Mouse (Mus musculus) adrenal gland, postnatal 14 days (tissue): ENCODE results near the gene Arhgef28. TPM values are rescaled to one million over a fixed set of nuclear protein-coding genes. Genes with fewer than 3 reads are reported as not detected.
A peak's percentile ranks its signal among the peaks of the same experiment; 100 is the strongest.
"Not testable (repeated sequence)": the region's sequence is repeated elsewhere in the genome, so short reads cannot be mapped to it uniquely, and the experiment has no call there.

ENCODE experiments used
- DNase-seq: peaks from one replicate; pipeline ENCODE4 v3.0.0; 2021; ENCODE audit warnings: mixed read lengths
- total RNA-seq: library from RNA; stranded (reverse); gene quantifications from 2 replicates; pipeline ENCODE4 v1.2.3, GENCODE M21; 2021

Arhgef28 gene
- total RNA-seq, 1 experiment from 2014 or later: 19.5 TPM

DNA sequence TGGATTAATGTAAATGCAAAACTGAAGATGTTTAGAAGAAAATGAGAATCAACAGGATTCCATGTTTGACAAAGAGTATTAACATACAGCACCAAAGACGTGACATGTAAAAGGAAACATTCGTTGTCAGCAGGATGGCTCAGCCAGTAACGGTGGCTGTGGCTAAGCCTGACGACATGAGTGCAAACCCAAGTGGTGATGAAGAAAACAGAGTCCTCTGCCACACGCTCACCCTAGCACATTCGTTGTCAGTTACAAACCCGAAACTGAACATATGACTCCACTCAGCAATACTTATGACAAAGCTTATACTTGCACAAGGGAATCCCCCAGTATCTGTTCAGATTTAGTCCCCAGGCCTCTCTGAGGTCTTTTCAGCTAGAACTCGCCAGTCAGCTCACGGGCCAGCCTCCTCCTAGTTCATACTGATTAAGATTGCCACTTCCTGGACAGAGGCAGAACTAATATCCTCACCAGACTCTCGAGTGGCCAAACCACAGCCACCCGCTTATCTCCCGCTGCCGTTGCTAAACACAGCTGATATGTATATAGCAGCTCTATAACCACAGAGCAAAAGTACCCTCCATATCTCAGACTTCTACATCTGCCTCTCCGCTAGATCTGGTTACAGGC, 82.0 kb downstream of the Arhgef28 start:
- no peak for DNase-seq

DNA sequence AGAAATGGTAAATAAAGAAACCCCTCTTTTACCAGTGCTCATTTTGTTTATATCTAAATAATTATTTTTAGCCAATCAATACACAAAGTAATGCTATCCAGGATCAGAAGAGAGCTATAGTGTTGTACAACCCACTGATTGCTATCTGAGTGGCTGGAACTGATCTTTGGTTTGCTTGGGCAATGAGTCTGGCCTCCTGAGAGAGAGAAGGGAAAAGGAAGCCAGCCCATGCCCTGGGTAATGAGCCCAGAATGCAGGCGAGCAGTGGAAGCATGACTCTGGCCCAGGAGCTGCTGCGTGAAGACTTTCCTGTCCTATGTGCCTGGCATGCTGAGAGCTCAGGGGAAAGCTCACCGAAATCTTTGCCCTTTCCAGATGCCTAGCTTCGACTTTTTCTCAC, 83.5 kb downstream of the Arhgef28 start:
- peak; percentile 43 for DNase-seq

DNA sequence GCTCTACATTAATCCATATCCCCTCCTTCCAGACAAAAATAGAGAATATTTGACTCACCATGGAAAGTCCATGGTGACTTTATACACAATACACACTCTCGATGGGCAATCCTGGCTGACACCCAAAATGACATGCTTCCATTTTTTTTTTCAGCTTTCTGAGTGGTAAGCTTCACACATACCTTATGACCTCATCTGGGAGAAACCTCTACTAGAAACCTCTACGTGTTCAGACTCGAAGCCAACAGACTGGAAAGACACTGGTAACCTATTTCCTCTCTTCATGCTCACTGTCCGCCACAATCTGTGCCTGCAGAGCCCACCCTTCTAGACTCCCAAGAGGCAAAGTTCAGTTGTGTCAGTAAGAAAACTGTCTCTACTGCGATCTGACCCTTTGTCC, 84.2 kb downstream of the Arhgef28 start:
- no peak for DNase-seq

DNA sequence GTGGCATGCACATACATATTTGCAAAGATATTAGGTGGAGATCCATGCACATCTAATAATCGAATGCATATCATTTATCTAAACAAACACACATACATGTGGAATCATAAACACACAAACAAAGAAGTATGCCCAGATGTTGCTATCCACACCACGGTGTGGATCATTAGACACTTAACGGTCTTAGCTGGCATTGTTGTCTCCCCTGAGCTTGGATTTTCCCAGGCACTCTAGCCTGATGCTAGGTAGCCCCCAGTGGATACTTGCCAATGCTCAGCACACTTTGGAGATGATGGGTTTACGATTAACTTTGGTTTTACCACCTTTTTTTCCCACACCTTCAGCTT, 85.1 kb downstream of the Arhgef28 start:
- DNase-seq: no peak

DNA sequence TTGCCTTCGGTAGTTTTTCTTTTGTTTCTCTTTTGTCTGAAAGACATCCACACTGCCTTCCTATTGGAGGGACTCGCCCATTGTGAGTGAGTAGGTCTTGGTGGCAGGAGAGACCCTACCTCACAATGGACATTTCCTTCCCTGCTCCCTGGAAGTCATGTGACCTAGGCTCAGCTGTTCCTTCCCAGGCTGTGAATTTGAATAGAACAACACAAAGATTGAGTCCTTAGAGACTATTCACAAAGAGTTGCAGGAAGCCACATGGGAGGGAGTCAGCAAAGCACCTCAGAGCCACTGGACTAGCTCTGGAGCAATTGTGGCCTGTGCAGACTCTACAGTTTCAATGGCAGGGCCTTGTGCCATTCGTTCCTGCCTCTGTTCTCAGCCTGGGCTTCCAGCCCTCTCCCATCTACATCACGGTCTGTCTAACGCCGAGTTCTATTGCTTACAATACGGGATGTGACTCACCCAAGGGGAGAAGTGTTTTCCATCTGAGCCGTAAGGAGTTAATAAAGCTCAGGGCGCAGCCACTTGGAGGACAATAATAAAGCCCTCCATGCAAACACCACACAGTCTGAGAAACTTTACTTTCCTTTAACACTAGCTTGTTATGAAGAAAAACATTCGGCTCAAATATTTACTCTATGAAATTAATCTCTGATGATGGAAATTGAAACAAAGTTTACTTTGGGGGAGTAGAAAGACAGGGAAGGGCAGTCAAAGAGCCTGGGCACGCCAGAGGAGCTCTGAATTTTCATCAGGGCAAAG, 85.7 kb downstream of the Arhgef28 start:
- DNase-seq: no peak

DNA sequence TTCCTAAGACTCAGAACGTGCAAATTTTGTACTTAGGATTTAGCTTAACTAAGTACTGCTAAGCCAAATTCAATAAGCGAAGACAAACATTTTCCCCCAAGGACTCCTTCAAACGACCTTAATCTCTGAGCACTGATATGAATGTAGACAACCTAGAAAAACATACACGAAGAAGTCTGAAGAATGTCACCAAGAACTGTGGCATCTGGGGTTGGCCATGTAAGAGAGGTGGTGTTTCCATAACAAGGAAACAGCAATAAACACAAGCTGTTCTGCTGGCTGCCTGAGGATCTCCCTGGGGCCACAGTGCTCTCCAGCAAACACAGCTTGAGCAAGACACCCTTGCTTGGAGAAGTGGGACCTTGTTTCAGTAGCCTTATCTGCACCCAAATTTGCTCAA, 87.9 kb downstream of the Arhgef28 start:
- no peak for DNase-seq

DNA sequence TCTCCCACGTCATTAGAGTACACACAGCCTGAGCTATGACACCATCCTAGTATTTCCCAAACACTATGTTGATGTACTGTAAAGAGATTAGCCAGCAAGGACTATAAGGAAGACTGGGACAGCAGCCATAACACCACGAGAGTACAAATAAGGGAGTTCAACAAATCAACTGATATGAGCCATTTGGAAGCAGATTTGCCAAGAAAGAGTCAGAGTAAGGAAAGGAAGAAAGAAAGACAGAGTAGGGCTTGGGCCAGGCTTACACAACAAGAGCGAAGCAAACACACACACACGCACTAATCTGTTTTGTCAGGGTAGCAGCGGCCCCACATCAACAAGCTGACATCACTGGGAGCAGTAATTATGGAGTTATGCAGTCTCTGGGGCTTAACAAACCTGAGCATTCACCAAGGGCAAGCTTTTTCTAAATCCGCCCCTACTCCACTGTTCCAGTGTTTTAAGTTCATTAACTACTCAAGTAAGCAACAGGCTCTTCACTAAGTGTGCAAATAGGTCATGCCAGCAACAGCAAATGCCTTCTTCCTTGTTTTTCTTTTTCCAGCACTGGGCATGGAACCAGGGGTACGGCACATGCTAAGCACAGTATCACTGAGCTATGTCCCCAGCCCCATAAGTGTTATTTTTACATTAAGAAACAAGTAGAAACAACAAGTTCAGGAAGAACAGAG, 88.5 kb downstream of the Arhgef28 start:
- no peak for DNase-seq

DNA sequence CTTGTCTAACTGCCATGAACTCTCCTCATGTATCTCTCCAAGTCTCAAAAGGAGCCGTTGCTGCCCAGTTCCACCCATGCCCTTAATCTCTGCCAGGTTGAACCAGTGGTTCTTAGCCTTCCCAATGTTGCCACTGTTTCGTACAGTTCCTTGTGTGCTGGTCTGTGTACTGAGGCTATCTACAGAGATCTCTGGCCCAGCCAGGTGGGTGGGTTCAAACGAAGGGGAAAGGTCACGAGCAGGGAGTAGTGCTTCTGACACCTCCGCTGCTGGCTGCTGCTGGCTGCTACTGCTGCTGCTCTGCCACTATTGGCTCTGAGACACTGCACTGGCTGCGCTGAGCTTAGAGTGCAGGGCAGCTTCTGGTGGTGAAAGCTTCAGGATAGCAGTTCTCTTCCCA, 90.6 kb downstream of the Arhgef28 start:
- no peak for DNase-seq

DNA sequence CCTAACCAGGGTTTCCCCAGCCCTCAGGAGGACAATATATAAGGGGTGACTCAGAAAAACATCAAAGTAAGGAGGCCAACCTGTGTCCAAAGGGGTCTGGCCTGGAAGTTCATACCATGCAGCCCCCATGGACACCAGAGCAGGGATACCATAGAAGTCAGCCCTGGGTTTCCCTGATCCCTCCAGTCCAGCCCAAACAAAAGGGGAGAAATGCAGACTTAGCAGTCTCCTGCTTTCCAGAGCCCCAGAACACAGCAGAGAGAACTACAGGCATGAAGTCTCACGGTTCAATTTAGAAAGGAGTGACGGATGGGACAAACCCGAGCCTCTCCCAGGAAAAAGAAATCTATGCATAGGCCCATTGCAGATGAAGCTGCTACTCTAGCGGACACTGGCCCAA, 91.2 kb downstream of the Arhgef28 start:
- DNase-seq: no peak

DNA sequence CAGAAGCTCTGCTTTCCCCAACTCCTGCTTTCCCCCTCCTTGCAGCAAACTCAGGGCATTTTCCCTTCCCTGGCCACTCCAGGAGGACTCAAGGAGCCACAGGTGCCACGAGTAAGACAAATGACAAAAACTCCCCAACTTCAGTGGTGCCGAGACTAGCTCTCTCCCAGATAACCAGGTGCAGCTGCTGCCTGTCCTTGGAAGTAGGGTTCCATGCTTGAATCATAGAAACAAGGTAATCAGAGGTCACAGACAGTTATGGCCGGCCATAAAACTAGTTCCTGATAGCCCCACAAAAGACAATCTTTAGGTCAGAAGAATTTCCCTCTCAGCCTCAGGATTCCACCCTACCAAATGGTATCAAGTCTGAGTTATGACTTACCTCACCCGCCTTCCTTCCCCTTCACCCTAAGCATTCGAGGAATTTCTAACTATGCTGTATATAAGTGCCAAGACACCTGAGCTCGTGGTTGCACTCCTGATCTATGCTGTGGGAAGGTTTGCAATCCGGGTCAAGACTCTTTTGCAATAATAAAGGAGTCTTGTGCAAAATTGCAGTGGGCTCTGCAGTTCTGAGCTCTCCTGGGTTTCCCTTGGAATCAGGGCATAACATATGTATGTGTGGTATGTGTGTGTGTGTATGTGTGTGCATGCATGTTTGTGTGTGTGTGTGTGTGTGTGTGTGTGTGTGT, 93.3 kb downstream of the Arhgef28 start:
- DNase-seq: no peak

DNA sequence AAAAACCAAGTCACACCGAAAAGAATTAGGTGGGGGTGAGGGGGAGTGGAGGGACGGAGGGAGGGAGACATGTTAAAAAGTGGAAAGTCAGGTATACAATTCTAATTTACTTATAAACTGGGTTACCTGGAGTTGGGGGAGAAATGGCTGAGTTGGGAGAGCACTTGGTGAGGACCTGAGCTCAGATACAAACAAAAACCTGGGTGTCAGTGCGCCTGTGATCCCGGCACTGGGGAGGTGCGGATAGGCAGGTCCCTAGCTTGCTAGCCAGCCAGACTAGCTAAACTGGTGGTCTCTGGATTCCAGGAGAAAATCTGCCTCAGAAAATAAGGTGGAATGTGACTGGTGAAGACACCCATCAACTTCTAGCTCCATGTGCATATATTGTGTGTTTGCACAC, 94.7 kb downstream of the Arhgef28 start:
- no peak for DNase-seq

DNA sequence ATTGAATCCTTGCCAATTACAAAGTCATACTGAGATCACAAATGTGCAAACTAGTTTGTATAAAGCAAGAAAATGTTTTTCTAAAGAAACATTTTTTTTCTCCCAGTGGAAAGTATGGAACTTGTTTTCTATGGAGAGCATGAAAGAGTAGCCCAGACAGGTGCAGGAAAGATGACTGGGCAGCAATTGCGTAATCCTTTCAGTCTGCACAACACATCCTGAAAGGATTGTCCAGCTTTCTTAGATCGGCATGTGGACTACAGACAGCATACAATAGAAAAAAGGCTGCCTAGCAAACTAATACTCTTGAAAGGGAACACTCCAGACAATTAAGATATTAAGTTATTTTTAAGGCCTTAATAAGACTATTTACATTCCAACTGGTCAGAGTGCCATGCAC, 95.2 kb downstream of the Arhgef28 start:
- DNase-seq: no peak

DNA sequence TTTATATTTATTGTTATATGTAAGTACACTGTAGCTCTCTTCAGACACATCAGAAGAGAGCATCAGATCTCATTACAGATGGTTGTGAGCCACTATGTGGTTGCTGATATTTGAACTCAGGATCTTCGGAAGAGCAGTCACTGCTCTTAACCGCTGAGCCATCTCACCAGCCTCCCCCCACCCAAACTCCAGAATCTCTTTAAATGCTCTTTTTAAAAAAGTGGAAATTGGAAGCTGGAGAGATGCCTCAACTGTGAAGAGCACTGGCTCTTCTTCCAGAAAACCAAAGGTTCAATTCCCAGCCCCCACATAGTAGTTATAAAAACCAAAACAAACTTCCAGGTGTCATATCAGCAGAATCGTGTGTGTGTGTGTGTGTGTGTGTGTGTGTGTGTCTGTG, 97.8 kb downstream of the Arhgef28 start:
- not testable (repeated sequence) for DNase-seq

DNA sequence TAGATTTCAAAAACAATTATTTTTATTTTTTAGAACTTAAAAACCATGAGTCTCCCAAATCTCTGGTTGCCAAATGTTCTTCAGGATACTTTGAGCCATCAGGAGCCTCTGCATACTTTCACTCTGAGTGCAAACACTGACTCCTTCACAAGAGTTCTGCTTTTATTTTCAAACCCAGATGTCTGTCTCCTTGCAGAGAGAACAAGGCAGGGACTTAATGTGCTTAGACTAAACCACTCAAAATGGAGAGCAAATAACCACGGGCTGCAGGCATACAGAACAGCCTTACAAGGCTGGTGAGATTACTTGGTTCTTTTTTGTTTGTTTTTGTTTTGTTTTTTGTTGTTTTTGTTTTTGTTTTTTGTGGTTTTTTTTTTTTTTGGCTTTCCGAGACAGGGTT, 98.6 kb downstream of the Arhgef28 start:
- DNase-seq: no peak

DNA sequence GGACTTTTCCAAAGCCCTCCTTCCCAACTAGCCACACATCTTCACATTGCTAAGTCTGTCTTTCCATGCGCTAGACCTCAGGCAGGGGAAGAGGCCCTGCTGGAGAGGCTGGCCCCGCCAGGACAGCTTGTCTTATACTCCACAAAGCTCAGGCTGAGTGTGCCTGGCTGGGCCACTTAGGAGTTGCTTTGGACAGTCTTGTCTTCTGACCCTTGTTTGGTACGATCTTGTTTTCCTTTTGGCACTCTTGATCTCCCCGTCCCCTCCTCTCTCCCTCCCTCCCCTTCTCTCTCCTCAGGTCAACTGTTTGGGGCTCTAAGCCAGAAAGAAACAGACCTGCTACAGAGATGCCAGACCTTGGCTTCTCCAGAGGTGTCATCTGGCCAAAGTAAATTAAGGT, 110.3 kb downstream of the Arhgef28 start:
- no peak for DNase-seq

DNA sequence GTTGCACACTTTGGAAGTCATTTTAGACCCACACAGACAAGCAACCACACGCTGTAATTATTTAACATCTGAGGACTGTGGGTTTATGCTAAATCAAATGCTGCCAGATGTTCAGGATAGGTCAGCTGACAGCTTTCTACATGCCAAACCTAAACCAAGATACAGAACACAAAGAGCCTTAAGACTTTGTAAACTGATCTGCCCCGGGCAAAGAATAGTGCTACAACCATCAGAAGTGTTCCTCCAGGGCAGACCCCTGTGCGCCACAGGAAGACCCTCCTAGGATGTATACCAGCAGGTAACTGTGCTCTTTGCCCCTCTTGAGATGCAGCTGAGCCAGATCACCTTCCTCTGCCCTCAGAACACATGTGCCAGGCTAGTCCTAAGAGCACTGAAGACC, 111.9 kb downstream of the Arhgef28 start:
- no peak for DNase-seq

DNA sequence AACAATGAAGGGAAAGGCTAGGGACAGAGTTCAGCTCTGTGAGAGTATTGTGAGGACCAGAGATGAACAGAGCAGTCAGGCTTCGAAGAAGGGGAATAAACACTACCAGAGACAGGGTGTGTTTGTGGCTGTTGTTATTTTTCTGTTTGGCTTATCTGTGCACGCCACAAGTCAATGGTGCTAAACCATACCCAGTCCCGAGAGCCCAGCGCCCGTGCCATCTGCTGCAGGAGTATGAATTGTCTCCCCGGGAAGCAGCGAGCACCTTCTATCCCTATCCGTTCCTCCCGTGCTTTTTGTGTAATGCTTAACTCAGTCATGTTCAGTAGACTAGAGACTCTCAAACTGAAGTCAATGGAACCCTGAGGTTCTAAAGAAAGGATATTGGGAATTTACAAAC, 112.8 kb downstream of the Arhgef28 start:
- DNase-seq: no peak

DNA sequence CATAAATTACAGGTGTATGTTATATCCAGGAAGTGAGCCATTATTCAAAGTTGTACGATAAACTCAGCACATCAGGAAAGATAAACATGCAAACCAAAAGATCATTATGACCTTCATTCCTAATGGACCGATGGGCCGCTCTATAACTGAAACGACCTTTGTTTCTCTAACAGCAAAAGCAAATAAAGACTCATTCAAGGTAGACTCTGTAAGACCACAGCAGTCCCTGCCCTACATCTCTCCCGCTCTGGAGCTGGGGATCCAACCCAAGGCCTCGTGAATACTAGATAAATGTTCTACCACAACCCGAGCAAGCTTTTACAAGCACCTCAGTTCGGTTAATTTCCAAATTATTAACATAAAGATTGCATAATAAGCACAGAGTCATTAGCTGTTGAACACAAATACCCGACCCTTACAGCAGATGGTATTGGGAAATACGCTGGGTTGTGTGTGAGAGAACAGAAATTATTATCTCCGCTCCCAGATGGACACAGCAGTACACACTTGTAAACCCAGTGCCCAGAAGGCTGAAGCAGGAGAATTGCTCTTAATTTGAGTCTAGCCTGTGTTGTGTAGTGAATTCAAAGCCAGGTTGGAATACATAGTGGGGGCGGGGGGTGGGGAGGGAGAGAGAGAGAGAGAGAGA, 113.8 kb downstream of the Arhgef28 start:
- no peak for DNase-seq

DNA sequence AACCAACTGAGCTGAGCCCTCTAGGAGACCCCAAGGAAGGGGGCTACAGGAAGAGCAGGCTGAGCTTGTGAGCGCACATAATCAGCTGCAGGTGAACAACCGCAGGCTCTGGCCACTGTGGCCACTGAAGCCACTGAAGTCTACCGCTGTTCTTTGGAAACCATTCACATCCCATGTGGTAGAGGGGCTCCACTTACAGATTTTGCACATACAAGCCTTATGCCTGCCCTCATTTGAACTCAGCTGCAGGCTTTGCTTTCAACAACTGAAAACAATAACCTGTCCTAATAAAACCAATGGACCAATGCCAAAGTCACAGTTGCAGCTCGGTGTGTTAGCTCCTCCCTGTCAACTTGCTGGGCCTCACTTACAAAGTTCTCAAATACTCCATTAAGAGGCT, 126.6 kb downstream of the Arhgef28 start:
- DNase-seq: no peak

DNA sequence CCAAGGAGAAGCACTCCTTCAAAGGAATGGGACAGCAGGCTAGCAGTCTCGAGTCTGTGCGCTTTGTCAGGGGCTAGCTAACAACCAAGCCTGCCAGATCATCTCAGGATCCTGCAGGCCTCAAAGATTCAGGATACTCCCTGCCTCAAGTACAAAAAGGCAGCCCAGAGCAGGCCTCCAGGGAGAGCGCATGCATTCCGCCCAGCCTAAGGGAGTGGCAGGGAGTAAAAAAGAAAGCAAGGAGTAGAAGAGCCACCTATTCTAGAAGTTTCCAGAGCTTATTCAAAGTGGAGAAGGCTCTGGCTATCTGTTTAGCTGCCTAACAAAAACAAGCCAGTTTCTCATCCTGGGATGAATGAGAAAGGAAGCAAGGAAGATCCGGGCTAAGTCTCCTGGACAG, 128.0 kb downstream of the Arhgef28 start:
- no peak for DNase-seq

DNA sequence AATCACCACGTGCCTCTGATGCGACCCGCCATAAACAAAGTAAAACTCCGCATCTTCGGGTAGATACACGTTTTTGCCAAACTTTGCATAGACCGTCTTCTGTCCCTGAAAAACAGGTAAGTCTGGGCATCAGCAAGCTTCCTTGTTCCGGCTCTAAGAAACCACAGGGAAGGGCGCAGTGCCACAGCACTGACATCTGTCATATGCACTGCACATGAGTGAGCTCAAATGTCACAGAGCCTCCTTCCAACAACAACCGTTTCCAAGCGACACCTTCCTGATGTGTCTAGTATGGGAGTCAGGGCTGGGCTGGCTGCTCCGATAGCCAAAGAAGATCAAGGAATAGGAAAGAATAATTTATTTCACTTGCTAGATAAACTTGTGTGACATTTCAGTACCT, 129.0 kb downstream of the Arhgef28 start:
- DNase-seq: no peak

DNA sequence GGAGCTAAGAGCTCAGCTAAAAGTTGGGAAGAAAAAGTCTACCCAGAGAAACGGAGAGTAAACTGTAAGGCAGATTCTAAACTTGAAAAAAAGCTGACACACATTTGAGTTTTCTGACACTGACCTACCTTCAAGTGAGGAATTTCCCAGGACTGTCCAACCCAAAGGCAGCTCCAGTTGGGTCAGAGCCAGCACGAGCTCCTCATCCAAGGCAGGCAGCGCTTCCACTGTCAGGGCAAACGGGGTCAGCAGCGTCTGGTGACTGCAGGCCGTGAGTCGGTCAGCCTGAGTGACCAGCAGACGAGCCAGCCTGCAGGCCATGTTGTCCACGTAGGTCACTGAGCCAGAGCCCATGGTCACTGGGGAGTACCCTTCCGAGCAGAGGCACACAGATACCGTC, 131.4 kb downstream of the Arhgef28 start:
- peak; percentile 72 for DNase-seq

DNA sequence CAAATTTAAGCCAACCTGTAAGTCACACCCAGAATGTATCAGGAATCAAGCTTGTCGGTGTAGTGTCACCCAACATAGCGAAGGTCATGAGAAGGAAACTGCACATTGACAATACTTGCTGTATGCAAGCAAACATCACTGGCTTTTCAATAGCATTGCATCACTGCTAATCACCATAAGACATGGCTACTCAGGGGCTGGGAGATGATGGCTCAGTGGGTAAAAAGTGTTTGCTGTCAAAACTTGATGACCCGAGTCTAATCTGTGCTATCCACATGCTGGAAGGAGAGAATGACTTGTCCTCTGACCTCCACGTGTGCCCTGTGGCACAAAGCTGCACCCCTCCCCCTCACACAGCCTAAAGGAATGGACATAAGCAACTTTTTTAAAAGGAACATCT, 133.0 kb downstream of the Arhgef28 start:
- DNase-seq: no peak
